Mouse (Mus musculus): ENCODE measurements around the gene H2afy. TPM values are rescaled to one million over a fixed set of nuclear protein-coding genes. Genes with fewer than 3 reads are reported as not detected.

Gene H2afy
- polyA plus RNA-seq, 1 experiment, result 56.3 TPM

DNA sequence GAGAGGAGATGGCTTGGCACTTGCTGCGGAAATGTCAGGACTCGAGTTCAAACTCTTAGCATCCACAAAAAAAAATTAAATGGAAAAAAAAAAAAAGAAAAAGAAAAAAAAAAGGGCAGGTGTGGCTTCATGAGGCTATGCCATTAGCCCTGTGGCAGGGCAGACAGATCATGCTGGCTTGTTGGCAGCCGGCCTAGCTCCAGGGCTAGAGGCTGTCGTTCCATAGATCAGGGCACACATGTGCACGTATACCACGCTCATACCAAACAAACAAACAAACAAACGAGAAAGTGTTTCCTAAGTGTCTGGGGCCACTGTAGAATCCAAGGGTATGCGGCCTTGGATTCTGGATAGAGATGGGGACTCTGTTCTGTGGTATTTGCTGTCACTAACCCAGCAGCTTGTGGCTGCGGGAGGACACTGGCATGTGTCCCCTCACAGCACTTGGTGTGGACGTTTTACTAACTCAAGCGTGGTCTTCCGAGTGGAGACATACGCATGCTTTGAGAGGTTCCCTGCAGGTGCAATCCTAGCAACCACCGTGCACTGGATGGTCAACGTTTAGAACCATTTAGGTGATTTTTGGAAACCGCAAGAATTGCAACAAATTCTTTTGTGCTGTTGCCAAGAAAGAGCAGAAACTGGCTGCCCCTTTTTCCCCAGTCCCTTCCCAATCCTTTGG, 64.4 kb downstream of the H2afy start:
- no peak for TF ChIP-seq CTCF (IDR thresholded peaks at IDR 0.05; ENCODE audit: control insufficient read depth, insufficient read depth, insufficient replicate concordance, low read depth, low read length)
- Histone ChIP-seq H3K27me3 (ENCODE audit: control insufficient read depth, insufficient read depth, low read length) (no peaks in the 10 kb centered on the region), H3K27ac (ENCODE audit: control insufficient read depth, insufficient read depth, low read depth, low read length) (no peak overlapping the region), H3K36me3 (ENCODE audit: control insufficient read depth, insufficient read depth, low read length) (peaks cover 2% of the 10 kb centered on the region), H3K4me3 (ENCODE audit: control insufficient read depth, low read depth, low read length) (no peak overlapping the region), H3K4me1 (ENCODE audit: control insufficient read depth, insufficient read depth, low read length) (no peaks in the 10 kb centered on the region)

DNA sequence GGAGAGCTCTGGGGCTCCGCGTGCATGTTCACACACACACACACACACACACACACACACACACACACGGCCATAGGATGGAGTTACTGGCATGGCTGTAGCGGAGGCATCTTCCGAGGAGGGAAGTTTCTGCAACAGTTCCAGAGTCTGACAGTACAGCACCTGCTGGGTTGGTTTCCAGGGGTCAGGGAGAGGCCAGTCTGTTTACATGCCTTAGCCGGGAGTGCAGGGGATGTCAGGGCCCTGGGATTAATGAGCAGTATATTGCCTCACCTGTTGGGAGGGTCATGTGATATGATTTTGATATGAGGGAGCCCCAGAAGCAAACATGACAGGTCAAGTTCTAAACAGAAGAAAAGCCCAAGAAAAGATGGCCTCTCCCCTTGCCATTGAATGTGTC, 66.5 kb downstream of the H2afy start:
- Histone ChIP-seq H3K27me3 (ENCODE audit: control insufficient read depth, insufficient read depth, low read length) (no peaks in the 10 kb centered on the region), H3K4me3 (ENCODE audit: control insufficient read depth, low read depth, low read length) (no peak overlapping the region), H3K4me1 (ENCODE audit: control insufficient read depth, insufficient read depth, low read length) (no peaks in the 10 kb centered on the region), H3K27ac (ENCODE audit: control insufficient read depth, insufficient read depth, low read depth, low read length) (no peak overlapping the region), H3K36me3 (ENCODE audit: control insufficient read depth, insufficient read depth, low read length) (no peaks in the 10 kb centered on the region; the same call in 1 of the 2 replicates)
- TF ChIP-seq POLR2A (IDR thresholded peaks at IDR 0.05; ENCODE audit: control insufficient read depth, low read depth, low read length), result no peak
- no peak for TF ChIP-seq CTCF (IDR thresholded peaks at IDR 0.05; ENCODE audit: control insufficient read depth, insufficient read depth, insufficient replicate concordance, low read depth, low read length)

DNA sequence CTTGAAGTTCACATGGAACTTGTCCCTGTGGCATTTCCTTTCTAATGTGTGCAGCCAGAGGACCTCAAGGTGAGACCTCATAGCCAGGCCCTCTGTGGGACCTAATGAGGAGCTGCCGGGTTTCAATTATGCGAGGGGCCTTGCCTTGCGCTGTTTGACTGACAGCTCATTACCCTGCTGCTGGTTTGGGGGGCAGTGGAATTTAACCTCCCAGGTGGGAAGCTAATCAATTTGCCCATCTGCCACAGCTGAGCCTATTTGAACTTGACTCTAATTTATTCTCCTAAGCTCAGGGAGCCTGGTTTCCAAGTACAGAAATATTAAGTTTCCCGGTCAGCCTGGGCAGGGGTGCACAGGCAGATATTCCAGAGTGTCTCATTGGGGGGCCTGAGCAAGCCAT, 67.6 kb downstream of the H2afy start:
- TF ChIP-seq POLR2A (IDR thresholded peaks at IDR 0.05; ENCODE audit: control insufficient read depth, low read depth, low read length) (no peak), CTCF (IDR thresholded peaks at IDR 0.05; ENCODE audit: control insufficient read depth, insufficient read depth, insufficient replicate concordance, low read depth, low read length) (no peak)
- Histone ChIP-seq H3K36me3 (ENCODE audit: control insufficient read depth, insufficient read depth, low read length) (no peaks in the 10 kb centered on the region), H3K4me3 (ENCODE audit: control insufficient read depth, low read depth, low read length) (no peak overlapping the region), H3K4me1 (ENCODE audit: control insufficient read depth, insufficient read depth, low read length) (no peaks in the 10 kb centered on the region), H3K27ac (ENCODE audit: control insufficient read depth, insufficient read depth, low read depth, low read length) (no peak overlapping the region), H3K27me3 (ENCODE audit: control insufficient read depth, insufficient read depth, low read length) (no peaks in the 10 kb centered on the region)

DNA sequence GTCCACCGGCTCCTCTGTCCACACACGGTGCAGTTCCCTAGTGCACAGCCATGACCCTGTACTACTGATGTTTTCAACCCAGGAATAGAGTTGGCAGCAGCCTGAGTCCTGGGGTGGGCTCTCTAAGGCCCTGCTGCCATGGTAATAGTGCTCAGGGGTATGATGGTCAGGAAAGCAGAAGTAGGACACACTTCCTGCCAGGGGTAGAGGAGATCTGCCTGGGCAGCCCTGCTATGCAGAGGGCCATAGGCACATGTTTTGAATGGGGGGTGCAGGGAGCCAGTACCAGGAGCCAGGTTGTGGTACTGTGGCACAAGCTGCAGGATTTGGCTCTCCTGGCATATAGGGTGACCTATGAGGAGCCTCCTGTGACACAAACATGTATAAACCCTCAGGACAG, 69.3 kb downstream of the H2afy start:
- no peak for TF ChIP-seq CTCF (IDR thresholded peaks at IDR 0.05; ENCODE audit: control insufficient read depth, insufficient read depth, insufficient replicate concordance, low read depth, low read length)
- TF ChIP-seq POLR2A (IDR thresholded peaks at IDR 0.05; ENCODE audit: control insufficient read depth, low read depth, low read length), result no peak
- H3K27me3 ChIP-seq (ENCODE audit: control insufficient read depth, insufficient read depth, low read length), result no peaks in the 10 kb centered on the region
- H3K4me1 ChIP-seq (ENCODE audit: control insufficient read depth, insufficient read depth, low read length), result no peaks in the 10 kb centered on the region
- H3K27ac ChIP-seq (ENCODE audit: control insufficient read depth, insufficient read depth, low read depth, low read length), result no peak overlapping the region
- no peak overlapping the region for H3K4me3 ChIP-seq (ENCODE audit: control insufficient read depth, low read depth, low read length)
- no peaks in the 10 kb centered on the region for H3K36me3 ChIP-seq (ENCODE audit: control insufficient read depth, insufficient read depth, low read length)

DNA sequence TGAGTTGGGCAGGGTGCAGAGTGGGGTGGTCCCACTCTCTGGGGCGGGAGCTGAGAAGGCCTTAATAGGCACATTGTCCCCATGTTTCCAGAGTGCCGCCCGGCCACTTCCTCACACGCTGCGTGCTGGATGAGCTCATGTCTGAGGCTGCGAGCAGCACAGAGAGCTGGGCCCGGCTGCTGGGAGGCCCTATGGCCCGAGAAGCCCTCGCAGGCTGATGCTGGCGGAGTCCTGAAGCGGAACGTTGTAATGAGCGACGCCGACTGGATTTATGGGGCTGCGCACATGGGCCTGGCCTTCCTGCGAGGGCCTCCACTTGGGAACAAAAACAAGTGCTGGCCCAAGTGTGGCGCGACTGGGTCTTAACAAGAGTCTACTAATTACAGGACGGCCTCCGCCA, 70.0 kb downstream of the H2afy start:
- no peak for TF ChIP-seq POLR2A (IDR thresholded peaks at IDR 0.05; ENCODE audit: control insufficient read depth, low read depth, low read length)
- no peak for TF ChIP-seq CTCF (IDR thresholded peaks at IDR 0.05; ENCODE audit: control insufficient read depth, insufficient read depth, insufficient replicate concordance, low read depth, low read length)

DNA sequence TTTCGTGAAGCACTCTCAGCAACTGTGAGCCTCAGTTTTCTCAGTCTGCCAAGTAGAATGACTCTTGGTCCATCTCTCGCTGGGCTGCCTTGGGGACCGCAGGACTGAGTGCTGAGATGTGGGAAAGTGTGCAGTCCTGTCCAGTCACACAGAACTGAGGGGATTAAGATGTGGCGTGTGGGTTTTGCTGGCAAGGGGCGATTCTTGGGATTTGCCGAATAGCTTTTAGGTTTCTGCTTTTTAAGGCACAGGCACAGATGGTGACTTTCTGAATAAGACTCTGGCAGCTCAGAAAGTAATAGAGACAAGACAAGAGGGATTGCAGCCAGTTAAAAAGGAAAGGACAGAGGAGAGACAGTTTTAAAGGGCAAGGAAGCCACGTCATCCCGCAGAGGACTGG, 78.4 kb downstream of the H2afy start:
- Histone ChIP-seq H3K4me1 (ENCODE audit: control insufficient read depth, insufficient read depth, low read length) (no peaks in the 10 kb centered on the region), H3K27me3 (ENCODE audit: control insufficient read depth, insufficient read depth, low read length) (no peaks in the 10 kb centered on the region), H3K36me3 (ENCODE audit: control insufficient read depth, insufficient read depth, low read length) (no peaks in the 10 kb centered on the region), H3K4me3 (ENCODE audit: control insufficient read depth, low read depth, low read length) (no peak overlapping the region), H3K27ac (ENCODE audit: control insufficient read depth, insufficient read depth, low read depth, low read length) (no peak overlapping the region)
- TF ChIP-seq POLR2A (IDR thresholded peaks at IDR 0.05; ENCODE audit: control insufficient read depth, low read depth, low read length), result no peak

More for the DNA sequence above, 70.0 kb downstream of the H2afy start:
- Histone ChIP-seq H3K4me3 (ENCODE audit: control insufficient read depth, low read depth, low read length) (no peak overlapping the region), H3K27ac (ENCODE audit: control insufficient read depth, insufficient read depth, low read depth, low read length) (no peak overlapping the region), H3K4me1 (ENCODE audit: control insufficient read depth, insufficient read depth, low read length) (no peaks in the 10 kb centered on the region), H3K36me3 (ENCODE audit: control insufficient read depth, insufficient read depth, low read length) (no peaks in the 10 kb centered on the region), H3K27me3 (ENCODE audit: control insufficient read depth, insufficient read depth, low read length) (no peaks in the 10 kb centered on the region)

DNA sequence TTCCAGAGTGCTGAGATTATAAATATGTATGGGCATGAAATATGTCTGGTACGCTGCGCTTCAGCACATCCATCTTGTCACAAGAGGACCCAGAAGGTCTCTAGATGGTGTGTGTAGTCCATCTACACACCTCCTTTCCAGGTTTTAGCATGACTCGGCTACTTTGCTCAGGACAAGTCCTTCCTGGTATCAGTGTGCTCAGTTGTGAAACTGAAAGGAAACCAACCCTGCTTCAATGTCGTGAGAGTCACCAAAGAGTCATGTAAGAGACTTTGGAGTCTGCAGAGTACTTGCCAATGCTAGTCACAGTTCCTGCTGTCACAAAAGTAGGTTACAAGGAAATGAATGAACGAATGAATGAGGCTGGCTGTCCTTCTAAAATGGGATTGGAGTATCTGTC, 80.4 kb downstream of the H2afy start:
- H3K27me3 ChIP-seq (ENCODE audit: control insufficient read depth, insufficient read depth, low read length), result no peaks in the 10 kb centered on the region
- H3K4me1 ChIP-seq (ENCODE audit: control insufficient read depth, insufficient read depth, low read length), result no peaks in the 10 kb centered on the region
- H3K4me3 ChIP-seq (ENCODE audit: control insufficient read depth, low read depth, low read length), result no peak overlapping the region
- TF ChIP-seq CTCF (IDR thresholded peaks at IDR 0.05; ENCODE audit: control insufficient read depth, insufficient read depth, insufficient replicate concordance, low read depth, low read length), result no peak
- no peak for TF ChIP-seq POLR2A (IDR thresholded peaks at IDR 0.05; ENCODE audit: control insufficient read depth, low read depth, low read length)
- H3K36me3 ChIP-seq (ENCODE audit: control insufficient read depth, insufficient read depth, low read length), result no peaks in the 10 kb centered on the region
- no peak overlapping the region for H3K27ac ChIP-seq (ENCODE audit: control insufficient read depth, insufficient read depth, low read depth, low read length)

DNA sequence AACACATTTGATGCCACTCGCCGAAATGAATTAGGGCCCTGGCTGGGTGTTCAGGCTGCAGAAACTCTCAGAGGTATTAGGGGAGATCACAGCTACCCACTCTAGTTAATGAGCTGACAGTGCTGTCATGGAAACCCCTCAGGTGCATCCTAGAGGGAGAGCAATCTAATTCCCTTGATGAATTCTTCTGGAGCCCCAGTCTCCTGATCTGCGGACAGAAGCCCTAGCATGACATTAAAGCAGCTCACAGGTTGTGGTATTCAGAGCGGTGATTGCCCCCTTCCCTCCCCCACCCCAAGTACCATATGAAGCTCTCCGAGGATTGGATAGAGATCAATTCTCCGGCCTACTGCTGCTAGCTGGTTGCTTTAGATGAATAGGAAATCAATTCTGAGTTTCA, 82.1 kb downstream of the H2afy start:
- no peaks in the 10 kb centered on the region for H3K4me1 ChIP-seq (ENCODE audit: control insufficient read depth, insufficient read depth, low read length)
- H3K4me3 ChIP-seq (ENCODE audit: control insufficient read depth, low read depth, low read length), result no peak overlapping the region
- H3K27me3 ChIP-seq (ENCODE audit: control insufficient read depth, insufficient read depth, low read length), result no peaks in the 10 kb centered on the region
- H3K27ac ChIP-seq (ENCODE audit: control insufficient read depth, insufficient read depth, low read depth, low read length), result no peak overlapping the region
- TF ChIP-seq CTCF (IDR thresholded peaks at IDR 0.05; ENCODE audit: control insufficient read depth, insufficient read depth, insufficient replicate concordance, low read depth, low read length) (no peak), POLR2A (IDR thresholded peaks at IDR 0.05; ENCODE audit: control insufficient read depth, low read depth, low read length) (no peak)
- no peaks in the 10 kb centered on the region for H3K36me3 ChIP-seq (ENCODE audit: control insufficient read depth, insufficient read depth, low read length)
